Mouse (Mus musculus) heart, postnatal 0 days (tissue): ENCODE data around the gene Nol11. TPM values are rescaled to one million over a fixed set of nuclear protein-coding genes. Genes with fewer than 3 reads are reported as not detected.
"Not testable (repeated sequence)": the region's sequence is repeated elsewhere in the genome, so short reads cannot be mapped to it uniquely, and the experiment has no call there.

ENCODE experiments used
- ATAC-seq: fragments of 200-750 bp; cut with Nextera tagmentation; 2 replicates; pipeline ENCODE4 v1.8.0; 2017; ENCODE audit warnings: low read depth, moderate number of reproducible peaks, moderate library complexity; ENCODE audit not compliant: insufficient read depth
- DNase-seq: peaks from one replicate; pipeline ENCODE4 v3.0.0-alpha.2; 2016; ENCODE audit warnings: low spot score
- H3K27ac ChIP-seq: fragments of 300-500 bp; sonication (generic); 2 replicates; pipeline ENCODE4 v1.5.1; 2014; ENCODE audit warnings: low read depth, mild to moderate bottlenecking
- H3K27me3 ChIP-seq: fragments of 300-500 bp; sonication (generic); 2 replicates; pipeline ENCODE4 v1.6.1; 2014; ENCODE audit warnings: low read length, mixed read lengths; ENCODE audit not compliant: control insufficient read depth, insufficient read depth
- H3K36me3 ChIP-seq: fragments of 300-500 bp; sonication (generic); replicated peaks from 2 replicates; pipeline ENCODE4 v1.6.1; 2014; ENCODE audit warnings: low read length, mixed read lengths; ENCODE audit not compliant: control insufficient read depth, insufficient read depth
- H3K4me1 ChIP-seq: fragments of 300-500 bp; sonication (generic); 2 replicates; pipeline ENCODE4 v1.6.1; 2014; ENCODE audit warnings: antibody characterized with exemption; ENCODE audit not compliant: control insufficient read depth, insufficient read depth
- H3K4me2 ChIP-seq: fragments of 300-500 bp; sonication (generic); 2 replicates; pipeline ENCODE4 v1.6.1; 2014; ENCODE audit warnings: low read depth, mild to moderate bottlenecking, low read length, moderate library complexity
- H3K4me3 ChIP-seq: fragments of 300-500 bp; sonication (generic); 2 replicates; pipeline ENCODE4 v1.5.1; 2014; ENCODE audit warnings: low read depth, low read length
- H3K9ac ChIP-seq: fragments of 300-500 bp; sonication (generic); replicated peaks from 2 replicates; pipeline ENCODE4 v1.6.1; 2014; ENCODE audit warnings: low read depth, low read length, mixed read lengths
- H3K9me3 ChIP-seq: fragments of 300-500 bp; sonication (generic); replicated peaks from 2 replicates; pipeline ENCODE4 v1.6.1; 2016; ENCODE audit warnings: low read length; ENCODE audit not compliant: control insufficient read depth
- CTCF ChIP-seq: IDR thresholded peaks from 2 replicates; pipeline ENCODE4 v1.5.1; 2016; ENCODE audit warnings: antibody characterized with exemption, control low read depth, low read depth
- EP300 ChIP-seq: IDR thresholded peaks from 2 replicates; pipeline ENCODE4 v1.6.1; 2016; ENCODE audit warnings: antibody characterized with exemption, low read depth
- WGBS: fragments of 180-500 bp; shearing (Covaris S2); extraction: QIAGEN DNeasy Blood & Tissue Kit; methylation state at CpG from one replicate; pipeline ENCODE4 v1.1.7; 2014; 5-methylcytosine and 5-hydroxymethylcytosine counted together
- polyA plus RNA-seq: library from polyadenylated mRNA; unstranded; fragments of >200 nt; fragmentation: Nextera tagmentation; extraction: Ambion mirVana; gene quantifications from 2 replicates; pipeline ENCODE4 v1.2.1, GENCODE M21; 2015
- total RNA-seq: library from RNA; depleted of rRNA; stranded (reverse); fragments of >200 nt; gene quantifications from 2 replicates; pipeline ENCODE4 v1.2.3, GENCODE M21; 2014; ENCODE audit warnings: low replicate concordance

Gene Nol11
- total and polyA plus RNA-seq, 2 experiments from 2014 or later = 27.4 to 53.5 TPM

DNA sequence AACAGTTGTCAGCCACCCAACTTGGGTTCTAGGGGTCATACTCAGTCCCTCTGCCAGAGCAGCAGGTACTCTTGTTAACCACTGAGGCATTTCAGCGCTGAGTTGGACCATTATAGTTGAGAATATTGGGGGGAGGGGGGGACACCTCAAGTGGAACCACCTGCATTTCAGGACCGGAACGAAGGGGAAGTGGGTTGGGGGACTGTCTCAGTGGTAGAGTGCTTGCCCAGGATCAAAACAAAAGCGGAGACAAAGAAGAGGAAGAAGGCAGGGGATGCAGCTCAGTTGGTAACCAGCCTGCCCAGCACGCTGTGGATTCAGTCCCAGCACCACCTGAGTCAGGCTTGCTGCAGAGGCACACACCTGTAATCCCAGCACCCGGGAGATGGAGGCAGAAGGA is 48.4 kb downstream of the Nol11 start:
- no peaks in the 10 kb centered on the region for H3K9me3 ChIP-seq
- no peak for ATAC-seq

DNA sequence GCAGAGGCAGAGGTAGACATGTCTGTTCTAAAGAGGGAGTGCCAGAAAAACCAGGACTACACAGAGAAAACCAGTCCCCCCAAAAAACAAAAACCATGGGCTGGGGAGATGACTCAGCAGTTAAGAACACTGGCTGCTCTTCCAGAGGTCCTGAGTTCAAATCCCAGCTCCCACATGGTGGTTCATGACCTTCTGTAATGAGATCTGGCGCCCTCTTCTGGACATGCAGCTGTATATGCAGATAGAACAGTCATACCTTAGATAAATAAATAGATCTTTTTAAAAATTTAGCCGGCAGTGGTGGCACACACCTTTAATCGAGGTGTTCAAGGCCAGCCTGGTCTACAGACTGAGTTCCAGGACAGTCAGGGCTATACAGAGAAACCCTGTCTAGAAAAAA is 50.5 kb downstream of the Nol11 start:
- H3K9ac ChIP-seq = no peak overlapping the region
- H3K9me3 ChIP-seq = no peaks in the 10 kb centered on the region
- 71% methylated on average over 3 of the region's 3 CpGs for WGBS
- ATAC-seq (no peak), DNase-seq (no peak)
- H3K4me1 ChIP-seq = no peaks in the 10 kb centered on the region
- no peaks in the 10 kb centered on the region for H3K27me3 ChIP-seq
- H3K36me3 ChIP-seq = no peaks in the 10 kb centered on the region
- H3K4me3 ChIP-seq = no peak overlapping the region
- H3K27ac ChIP-seq = no peak overlapping the region
- TF ChIP-seq EP300 (no peak), CTCF (peak; percentile 10)
- no peak overlapping the region for H3K4me2 ChIP-seq

More for the DNA sequence above, 48.4 kb downstream of the Nol11 start:
- no peaks in the 10 kb centered on the region for H3K4me1 ChIP-seq
- TF ChIP-seq CTCF (no peak), EP300 (no peak)
- no peak overlapping the region for H3K4me3 ChIP-seq
- H3K27ac ChIP-seq = peak overlapping the region; percentile 11; the same call in 1 of the 2 replicates
- no peak overlapping the region for H3K4me2 ChIP-seq
- H3K9ac ChIP-seq = no peak overlapping the region
- H3K27me3 ChIP-seq = no peaks in the 10 kb centered on the region
- no peak for DNase-seq
- H3K36me3 ChIP-seq = no peaks in the 10 kb centered on the region
- WGBS = 37% methylated on average over 6 of the region's 6 CpGs

DNA sequence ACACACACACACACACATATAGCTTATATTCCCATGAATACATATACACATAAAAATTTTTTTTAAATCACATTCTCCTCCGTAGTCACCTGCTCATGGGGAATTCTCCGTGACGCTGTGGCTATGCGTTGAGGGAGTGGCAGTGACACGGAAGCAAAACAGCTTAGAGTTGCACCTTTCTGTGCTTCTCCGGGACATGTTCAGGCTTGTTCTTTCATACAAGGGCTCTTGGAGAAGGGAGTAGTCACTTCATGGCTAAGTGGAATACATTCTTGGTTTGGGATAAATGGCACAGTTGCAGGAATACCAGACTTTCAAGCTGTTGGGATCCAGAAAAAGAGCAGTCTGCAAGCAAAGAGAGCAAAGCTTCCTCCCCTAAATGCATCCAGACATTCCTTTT is 51.6 kb downstream of the Nol11 start:
- TF ChIP-seq EP300 = no peak
- TF ChIP-seq CTCF = no peak
- Histone ChIP-seq H3K9ac (no peak overlapping the region), H3K4me2 (no peak overlapping the region), H3K36me3 (no peaks in the 10 kb centered on the region), H3K9me3 (no peaks in the 10 kb centered on the region), H3K4me1 (no peaks in the 10 kb centered on the region), H3K27me3 (no peaks in the 10 kb centered on the region), H3K4me3 (no peak overlapping the region), H3K27ac (no peak overlapping the region)
- WGBS = 98% methylated on average over 6 of the region's 6 CpGs
- DNase-seq = no peak
- no peak for ATAC-seq

DNA sequence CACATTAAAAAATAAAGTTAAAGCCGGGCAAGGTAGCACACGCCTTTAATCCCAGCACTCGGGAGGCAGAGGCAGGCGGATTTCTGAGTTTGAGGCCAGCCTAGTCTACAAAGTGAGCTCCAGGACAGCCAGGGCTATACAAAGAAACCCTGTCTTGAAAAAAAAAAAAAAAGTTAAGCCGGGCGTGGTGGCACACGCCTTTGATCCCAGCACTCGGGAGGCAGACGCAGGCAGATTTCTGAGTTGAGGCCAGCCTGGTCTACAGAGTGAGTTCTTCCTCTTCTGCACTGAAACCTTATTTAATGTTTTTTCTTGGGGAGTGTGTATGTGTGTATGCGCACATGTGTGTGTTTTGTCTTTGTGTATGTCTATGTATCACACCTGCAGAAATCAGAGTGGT is 52.7 kb downstream of the Nol11 start:
- 95% methylated on average over 10 of the region's 10 CpGs for WGBS
- not testable (repeated sequence) for ATAC-seq, H3K4me1 ChIP-seq, H3K27me3 ChIP-seq, H3K9ac ChIP-seq, H3K9me3 ChIP-seq, H3K4me3 ChIP-seq, H3K4me2 ChIP-seq, DNase-seq, H3K36me3 ChIP-seq, H3K27ac ChIP-seq

DNA sequence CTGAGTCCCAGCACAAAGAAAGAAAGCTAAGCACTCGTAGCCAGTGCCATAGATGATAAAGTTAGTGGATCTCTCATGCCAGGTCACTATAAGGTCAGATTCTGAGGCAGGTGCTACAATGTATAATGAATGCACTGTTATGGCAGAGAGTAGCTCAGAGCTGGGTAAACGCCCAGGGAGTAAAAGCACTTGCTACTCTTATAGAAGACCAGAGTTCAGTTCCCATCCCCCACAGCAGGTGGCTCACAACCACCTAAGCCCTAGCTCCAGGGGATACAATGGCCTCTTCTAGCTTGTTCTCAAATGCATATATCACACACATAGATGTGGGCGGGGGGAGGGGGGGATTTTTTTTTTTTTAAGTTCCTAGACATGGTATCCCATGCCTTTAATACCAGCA is 53.4 kb downstream of the Nol11 start:
- Histone ChIP-seq H3K4me3 (no peak overlapping the region), H3K36me3 (no peaks in the 10 kb centered on the region), H3K9me3 (no peaks in the 10 kb centered on the region), H3K4me2 (no peak overlapping the region), H3K27ac (no peak overlapping the region), H3K4me1 (no peaks in the 10 kb centered on the region), H3K27me3 (no peaks in the 10 kb centered on the region), H3K9ac (no peak overlapping the region)
- TF ChIP-seq EP300 = no peak
- DNase-seq = no peak
- 51% methylated on average over 3 of the region's 3 CpGs for WGBS
- no peak for ATAC-seq

DNA sequence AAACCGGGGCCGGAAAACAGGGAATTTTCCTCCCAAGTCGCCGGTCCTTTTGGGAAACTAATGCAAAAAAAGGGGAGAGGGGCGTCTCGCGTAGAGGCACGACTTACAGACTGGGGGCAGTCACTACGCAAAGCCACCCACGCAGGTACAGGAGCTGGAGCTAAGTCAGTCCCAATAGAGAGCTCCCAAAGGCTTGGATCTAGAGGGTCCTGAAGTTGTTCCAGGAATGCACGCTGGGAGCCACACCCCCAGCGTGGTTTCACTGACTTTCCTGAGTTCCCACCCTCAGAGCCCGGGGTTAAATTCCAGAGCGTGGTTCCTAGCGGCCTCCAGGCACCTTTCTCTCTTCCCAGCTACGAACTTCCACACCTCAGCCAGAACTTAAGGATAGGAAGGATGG is 56.8 kb downstream of the Nol11 start:
- H3K9ac ChIP-seq = peak overlapping the region; percentile 96
- TF ChIP-seq EP300 (no peak), CTCF (no peak)
- no peaks in the 10 kb centered on the region for H3K27me3 ChIP-seq
- no peaks in the 10 kb centered on the region for H3K36me3 ChIP-seq
- H3K4me3 ChIP-seq = peak overlapping the region; percentile 84
- H3K4me2 ChIP-seq = peak overlapping the region; percentile 93
- peak overlapping the region; percentile 96; the same call in 1 of the 2 replicates for H3K27ac ChIP-seq
- ATAC-seq = 0 out of 2 replicates have a peak, but pooled peaks have one; percentile 9
- no peaks in the 10 kb centered on the region for H3K9me3 ChIP-seq
- peaks cover 14% of the 10 kb centered on the region; the same call in 1 of the 2 replicates for H3K4me1 ChIP-seq
- under 1% methylated on average over 16 of the region's 16 CpGs for WGBS
- DNase-seq = no peak
